Mouse (Mus musculus) brain, embryonic 18.5 days (tissue): ENCODE results near the gene Prdx3.
A peak's percentile ranks its signal among the peaks of the same experiment; 100 is the strongest.

Experiments
- DNase-seq: peaks from one replicate; pipeline ENCODE4 v3.0.0-alpha.2; 2012; ENCODE audit warnings: low read depth, low spot score

Prdx3 gene

GRCm38 (mm10) chr19:60874064-60874694 lies at the start of gene Prdx3:
Prdx3 (minus strand) TSS chr19:60874556.
- peak; percentile 77 for DNase-seq

- DNase-seq = no peak
These were observed 42.7 kb upstream of the Prdx3 start for GRCm38 (mm10) chr19:60916869-60917570.

DNA sequence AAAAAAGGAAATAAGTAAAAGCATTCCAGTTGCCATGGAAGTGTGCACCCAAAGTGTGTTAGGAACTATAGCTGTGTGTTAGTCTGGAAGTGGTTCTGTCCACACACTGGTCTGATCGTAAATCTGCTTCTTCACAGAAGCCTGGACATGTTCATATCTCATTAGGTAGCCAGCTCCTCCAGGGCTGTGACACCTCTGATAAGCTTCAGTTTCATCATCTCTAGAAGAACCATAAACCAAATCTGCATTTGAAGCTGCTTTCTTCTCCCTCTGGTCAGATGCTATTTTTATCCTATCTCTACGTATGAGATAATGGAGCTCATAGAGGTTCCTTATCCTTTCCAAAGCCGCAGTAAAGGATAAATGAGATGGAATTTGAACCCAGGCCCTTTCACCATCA lies 41.5 kb upstream of the Prdx3 start:
- DNase-seq = no peak

DNA sequence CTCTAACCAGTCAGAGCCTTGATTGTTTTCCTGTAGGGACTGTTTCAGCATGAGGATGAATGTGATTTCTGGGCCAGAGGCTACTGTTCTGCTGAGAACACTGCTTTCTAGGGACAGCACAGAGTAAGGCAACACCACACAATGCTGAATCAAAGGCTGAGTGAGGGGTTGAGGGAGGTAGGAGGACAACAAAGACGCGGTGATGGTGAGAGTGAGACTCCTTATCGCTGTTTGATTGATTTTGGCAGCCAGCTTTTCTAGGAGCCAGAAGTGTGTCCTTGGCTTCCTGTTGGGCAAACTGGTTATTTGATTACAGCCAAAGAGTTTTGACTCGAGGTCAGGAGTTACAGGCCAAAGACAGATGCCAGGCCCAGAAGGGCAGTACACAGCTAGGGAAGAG lies 40.9 kb upstream of the Prdx3 start:
- DNase-seq = no peak

- DNase-seq = no peak
These were observed 37.3 kb upstream of the Prdx3 start for GRCm38 (mm10) chr19:60911653-60912052.

GRCm38 (mm10) chr19:60910304-60910703 lies 35.9 kb upstream of the Prdx3 start:
- no peak for DNase-seq

DNA sequence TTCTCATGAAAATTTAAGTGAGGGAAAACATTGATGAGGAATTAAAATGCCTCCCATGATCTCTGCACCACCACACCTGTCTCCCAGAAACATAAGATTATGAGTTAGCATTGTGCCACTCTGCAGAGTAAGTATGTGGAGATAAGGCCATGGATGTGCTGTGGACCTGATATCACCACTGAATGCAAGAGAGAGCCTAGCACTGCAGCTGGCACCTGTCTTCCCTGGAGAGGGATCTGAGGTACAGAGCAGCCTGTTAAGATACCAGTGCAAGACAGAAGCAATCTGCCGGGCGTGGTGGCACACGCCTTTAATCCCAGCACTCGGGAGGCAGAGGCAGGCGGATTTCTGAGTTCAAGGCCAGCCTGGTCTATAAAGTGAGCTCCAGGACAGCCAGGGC lies 31.1 kb upstream of the Prdx3 start:
- DNase-seq = no peak

GRCm38 (mm10) chr19:60903971-60904370 lies 29.6 kb upstream of the Prdx3 start:
- DNase-seq = no peak

- DNase-seq = no peak
These were observed 28.8 kb upstream of the Prdx3 start for GRCm38 (mm10) chr19:60903139-60903538.

DNA sequence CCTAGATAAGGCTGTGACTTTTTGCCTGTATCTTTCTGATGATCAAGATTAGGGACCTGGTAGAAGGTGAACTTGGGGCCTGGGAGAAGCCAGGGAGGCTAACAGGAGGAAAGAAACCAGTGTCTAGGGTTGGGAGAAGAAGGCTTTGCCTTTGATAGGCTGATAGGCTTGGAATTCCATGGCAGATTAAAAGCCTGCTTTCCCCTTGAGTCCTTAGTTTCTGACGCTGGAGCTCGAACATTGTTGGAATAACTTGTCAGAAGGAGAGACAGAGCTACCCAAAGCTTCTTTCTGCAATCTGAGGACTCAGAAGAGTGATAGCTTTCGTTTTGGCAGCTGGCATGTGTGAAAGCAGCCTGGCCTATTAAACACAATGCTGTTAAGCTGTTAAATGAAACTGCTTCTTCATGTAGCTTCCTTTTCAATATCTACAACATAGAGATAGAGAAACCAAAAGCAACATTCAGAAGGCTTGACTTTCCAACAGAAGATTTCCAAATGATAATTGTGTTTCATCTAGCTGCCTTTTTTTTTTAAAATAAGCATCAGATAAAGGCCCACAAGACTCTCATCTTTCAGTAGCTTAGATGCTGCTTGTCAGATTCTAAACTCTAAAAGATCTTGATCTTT lies 21.0 kb upstream of the Prdx3 start:
- no peak for DNase-seq

DNA sequence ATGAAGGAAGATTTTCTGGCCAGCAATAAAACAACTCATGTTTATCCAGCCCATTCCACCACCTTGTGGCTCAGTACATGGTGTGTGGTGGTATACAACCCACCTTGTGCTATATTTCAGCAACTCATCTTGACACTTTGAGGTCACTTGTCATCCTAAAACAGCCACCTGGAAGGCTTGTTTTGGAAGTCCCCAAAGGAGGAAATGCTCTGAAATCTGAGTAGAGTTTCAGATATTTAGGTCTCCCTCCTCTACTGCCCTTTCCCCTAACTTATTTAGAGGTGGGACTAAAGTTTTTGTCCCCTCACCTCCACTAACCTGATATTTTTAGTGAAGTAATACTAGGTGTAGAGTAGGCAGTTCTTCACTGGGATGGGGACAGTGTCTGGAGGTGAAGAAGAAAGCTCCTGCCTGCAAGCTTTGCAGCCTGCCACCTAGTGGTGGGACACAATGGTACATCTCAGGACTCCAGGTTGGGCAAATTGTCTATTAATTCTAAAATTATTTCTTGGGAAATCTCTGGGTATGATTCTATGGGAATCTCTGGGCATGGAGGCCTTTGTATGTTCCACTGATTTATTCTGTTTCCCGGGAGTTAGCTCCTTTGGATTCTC lies 17.7 kb upstream of the Prdx3 start:
- DNase-seq = no peak

DNA sequence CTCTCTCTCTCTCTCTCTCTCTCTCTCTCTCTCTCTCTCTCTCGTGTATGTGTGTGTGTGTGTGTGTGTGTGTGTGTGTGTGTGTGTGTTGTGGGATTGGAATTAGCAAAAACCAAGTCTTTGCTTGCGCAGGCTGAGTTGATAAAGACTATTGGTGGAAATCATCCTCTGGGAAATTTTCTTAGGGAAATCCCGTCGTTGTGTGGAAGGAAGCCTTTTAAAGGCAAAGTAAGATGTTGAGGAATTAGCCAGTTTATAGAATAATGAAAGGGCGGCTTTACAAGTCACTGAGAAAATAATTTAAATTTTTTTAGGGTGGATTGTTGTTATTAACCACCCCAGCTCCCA lies 16.7 kb upstream of the Prdx3 start:
- no peak for DNase-seq

- DNase-seq = no peak
These were observed 16.2 kb upstream of the Prdx3 start for GRCm38 (mm10) chr19:60890391-60891122.

GRCm38 (mm10) chr19:60889714-60890315 lies 15.5 kb upstream of the Prdx3 start, which contains the start of gene Grk5:
Grk5 (plus strand) TSS chr19:60889749.
- DNase-seq = peak; percentile 93

DNA sequence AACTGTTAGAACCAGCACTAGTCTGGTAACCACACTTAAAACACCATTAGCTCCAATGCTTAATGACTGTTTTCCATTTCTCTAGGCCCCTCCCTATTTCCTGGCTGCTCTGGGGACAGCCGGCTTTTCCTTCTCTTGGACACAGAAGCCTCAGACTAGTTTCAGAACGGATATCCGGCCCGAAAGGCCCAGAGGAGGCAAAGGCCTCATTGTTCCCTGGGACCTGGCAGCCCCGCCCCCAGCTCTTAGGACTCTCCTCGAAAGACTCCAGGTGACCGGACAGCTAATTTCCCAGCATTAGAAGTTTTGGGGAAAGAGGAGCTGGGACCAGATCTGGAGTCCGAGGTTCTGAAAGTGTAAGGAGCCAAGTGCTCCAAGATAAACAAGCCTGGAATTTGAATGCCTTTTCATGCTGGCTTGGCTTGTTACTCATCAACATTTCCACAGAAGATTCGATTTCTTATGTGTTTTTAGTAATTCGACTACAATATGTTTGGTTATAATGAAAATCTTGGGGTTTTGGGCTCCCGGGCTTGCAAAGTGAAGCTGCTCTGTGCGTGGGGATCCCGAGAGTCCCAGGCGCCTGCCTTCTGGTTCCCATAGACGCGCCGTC lies 14.9 kb upstream of the Prdx3 start:
- DNase-seq = no peak

GRCm38 (mm10) chr19:60887637-60888036 lies 13.3 kb upstream of the Prdx3 start:
- DNase-seq = no peak

- no peak for DNase-seq
These were observed 8.8 kb upstream of the Prdx3 start for GRCm38 (mm10) chr19:60883129-60883528.

GRCm38 (mm10) chr19:60873501-60873900 lies 855 bp downstream of the Prdx3 start:
- no peak for DNase-seq

- no peak for DNase-seq
These were observed 2.1 kb downstream of the Prdx3 start for GRCm38 (mm10) chr19:60872272-60872671.

DNA sequence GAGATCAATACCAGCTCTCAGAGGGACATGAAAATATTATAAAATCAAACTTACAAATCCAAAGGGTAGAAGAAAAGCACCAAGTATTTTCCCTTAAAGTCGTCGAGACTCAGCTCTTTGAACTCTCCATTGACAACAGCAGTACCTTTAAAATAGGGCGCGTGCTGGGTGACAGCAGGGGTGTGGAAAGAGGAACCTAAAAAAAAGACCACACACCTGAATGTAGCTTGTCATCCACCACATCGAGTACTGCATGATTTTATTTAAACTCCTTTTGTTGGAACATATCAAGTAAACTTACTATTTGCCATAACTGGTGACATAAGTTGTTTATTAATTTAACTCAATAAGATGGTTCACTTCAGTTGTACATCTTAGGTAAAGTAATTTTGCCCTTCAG lies 3.0 kb downstream of the Prdx3 start:
- no peak for DNase-seq

DNA sequence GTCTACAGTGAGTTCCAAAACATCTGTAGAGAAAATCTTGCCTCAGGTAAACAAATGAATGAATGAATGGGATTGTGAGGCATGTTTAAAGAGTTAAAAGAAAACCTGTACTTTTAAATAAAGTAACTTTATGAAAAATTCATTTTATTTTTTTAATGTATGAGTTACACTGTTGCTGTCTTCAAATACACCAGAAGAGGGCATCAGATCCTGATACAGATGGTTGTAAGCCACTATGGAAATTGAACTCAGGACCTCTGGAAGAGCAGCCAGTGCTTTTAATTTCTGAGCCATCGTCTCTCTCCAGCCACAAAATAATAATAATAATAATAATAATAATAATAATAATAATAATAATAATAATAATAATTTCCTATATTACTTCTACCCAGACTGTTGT lies 3.9 kb downstream of the Prdx3 start:
- DNase-seq = no peak
